Mouse (Mus musculus): ENCODE data around the gene Rhog. TPM values are rescaled to one million over a fixed set of nuclear protein-coding genes. Genes with fewer than 3 reads are reported as not detected.

The Rhog gene
- polyA plus RNA-seq, 1 experiment from 2014 or later, result 43.2 TPM

- no peaks in the 10 kb centered on the region for H3K27me3 ChIP-seq
- CTCF ChIA-PET, result interaction anchor here (2.1 kb wide), 1 partner anchor 21 kb away, joined by 4 read pairs; no protein-coding TSS in a partner anchor
- DNase-seq (ENCODE audit: low read depth, low spot score) (no peak), ATAC-seq (no peak)
- in situ Hi-C loops (cut with MboI; ENCODE audit: low pct_unique_long_range_greater_than_20kb), result loop anchor here (25.0 kb wide), 1 partner anchor 583 kb away; the partner anchor contains the start of gene Clpb
- POLR2A ChIA-PET, result interaction anchor here (1.0 kb wide), 1 partner anchor 14 kb away, joined by 3 read pairs; no protein-coding TSS in a partner anchor
- TF ChIP-seq CTCF (IDR thresholded peaks at IDR 0.05), result no peak
Observed at GRCm38 (mm10) chr7:102244782-102245535, 10.9 kb downstream of the Rhog start.

GRCm38 (mm10) chr7:102243870-102244269 lies 12.0 kb downstream of the Rhog start:
- ChIA-PET POLR2A (interaction anchor here (1.0 kb wide), 1 partner anchor 12 kb away, joined by 3 read pairs; no protein-coding TSS in a partner anchor), CTCF (interaction anchor here (1.4 to 2.1 kb wide), 2 partner anchors 12 to 20 kb away, joined by 4 read pairs; no protein-coding TSS in a partner anchor)
- in situ Hi-C loops (cut with MboI; ENCODE audit: low pct_unique_long_range_greater_than_20kb), result loop anchor here (25.0 kb wide), 1 partner anchor 582 kb away; the partner anchor contains the start of gene Clpb
- TF ChIP-seq CTCF (IDR thresholded peaks at IDR 0.05), result no peak
- DNase-seq (ENCODE audit: low read depth, low spot score) (no peak), ATAC-seq (no peak)
- no peaks in the 10 kb centered on the region for H3K27me3 ChIP-seq

GRCm38 (mm10) chr7:102242917-102243316 lies 12.9 kb downstream of the Rhog start:
- TF ChIP-seq CTCF (IDR thresholded peaks at IDR 0.05), result no peak
- DNase-seq (ENCODE audit: low read depth, low spot score) (no peak), ATAC-seq (no peak)
- in situ Hi-C loops (cut with MboI; ENCODE audit: low pct_unique_long_range_greater_than_20kb), result loop anchor here (25.0 kb wide), 1 partner anchor 581 kb away; the partner anchor contains the start of gene Clpb
- ChIA-PET CTCF (interaction anchor here (1.4 to 2.1 kb wide), 2 partner anchors 11 to 19 kb away, joined by 4 read pairs; no protein-coding TSS in a partner anchor), POLR2A (no interaction called here)
- H3K27me3 ChIP-seq, result no peaks in the 10 kb centered on the region

- ATAC-seq (no peak), DNase-seq (ENCODE audit: low read depth, low spot score) (no peak)
- POLR2A ChIA-PET, result no interaction called here
- in situ Hi-C loops (cut with MboI; ENCODE audit: low pct_unique_long_range_greater_than_20kb), result loop anchor here (25.0 kb wide), 1 partner anchor 580 kb away; the partner anchor contains the start of gene Clpb
- no peak for TF ChIP-seq CTCF (IDR thresholded peaks at IDR 0.05)
- no peaks in the 10 kb centered on the region for H3K27me3 ChIP-seq
- CTCF ChIA-PET, result no interaction called here
Observed at GRCm38 (mm10) chr7:102242371-102242770, 13.5 kb downstream of the Rhog start.

GRCm38 (mm10) chr7:102239591-102239990 lies 16.3 kb downstream of the Rhog start:
- ATAC-seq, result no peak
- ChIA-PET CTCF (no interaction called here), POLR2A (no interaction called here)
- H3K27me3 ChIP-seq, result no peaks in the 10 kb centered on the region
- in situ Hi-C loops (cut with MboI; ENCODE audit: low pct_unique_long_range_greater_than_20kb), result loop anchor here (25.0 kb wide), 1 partner anchor 577 kb away; the partner anchor contains the start of gene Clpb
- TF ChIP-seq CTCF (IDR thresholded peaks at IDR 0.05), result no peak
- no peak for DNase-seq (ENCODE audit: low read depth, low spot score)

GRCm38 (mm10) chr7:102238686-102239286 lies 17.1 kb downstream of the Rhog start:
- ChIA-PET CTCF (no interaction called here), POLR2A (interaction anchor here (0.8 kb wide), 1 partner anchor 11 kb away, joined by 3 read pairs; no protein-coding TSS in a partner anchor)
- in situ Hi-C loops (cut with MboI; ENCODE audit: low pct_unique_long_range_greater_than_20kb), result loop anchor here (25.0 kb wide), 1 partner anchor 576 kb away; the partner anchor contains the start of gene Clpb
- DNase-seq (ENCODE audit: low read depth, low spot score) (no peak), ATAC-seq (no peak)
- no peaks in the 10 kb centered on the region for H3K27me3 ChIP-seq
- TF ChIP-seq CTCF (IDR thresholded peaks at IDR 0.05), result no peak

- no peaks in the 10 kb centered on the region for H3K27me3 ChIP-seq
- POLR2A ChIA-PET, result no interaction called here
- in situ Hi-C loops (cut with MboI; ENCODE audit: low pct_unique_long_range_greater_than_20kb), result loop anchor here (25.0 kb wide), 1 partner anchor 571 kb away; the partner anchor contains the start of gene Clpb
- DNase-seq (ENCODE audit: low read depth, low spot score), result no peak
- no peak for ATAC-seq
- CTCF ChIA-PET, result no interaction called here
- TF ChIP-seq CTCF (IDR thresholded peaks at IDR 0.05), result no peak
Observed at GRCm38 (mm10) chr7:102233059-102233458, 22.8 kb downstream of the Rhog start.

GRCm38 (mm10) chr7:102229814-102230213 lies 26.0 kb downstream of the Rhog start:
- ChIA-PET POLR2A (no interaction called here), CTCF (interaction anchor here (1.0 kb wide), 1 partner anchor 18 kb away, joined by 3 read pairs; no protein-coding TSS in a partner anchor)
- ATAC-seq (no peak), DNase-seq (ENCODE audit: low read depth, low spot score) (no peak)
- no peak for TF ChIP-seq CTCF (IDR thresholded peaks at IDR 0.05)
- in situ Hi-C loops (cut with MboI; ENCODE audit: low pct_unique_long_range_greater_than_20kb), result loop anchor here (25.0 kb wide), 1 partner anchor 568 kb away; the partner anchor contains the start of gene Clpb
- H3K27me3 ChIP-seq, result no peaks in the 10 kb centered on the region

- ChIA-PET CTCF (interaction anchor here (1.4 kb wide), 1 partner anchor 19 kb away, joined by 3 read pairs; no protein-coding TSS in a partner anchor), POLR2A (interaction anchor here (0.5 to 0.8 kb wide), 3 partner anchors 13 to 86 kb away, joined by 3 read pairs; no protein-coding TSS in a partner anchor)
- no peak for DNase-seq (ENCODE audit: low read depth, low spot score)
- TF ChIP-seq CTCF (IDR thresholded peaks at IDR 0.05), result no peak
- no peaks in the 10 kb centered on the region for H3K27me3 ChIP-seq
- in situ Hi-C loops (cut with MboI; ENCODE audit: low pct_unique_long_range_greater_than_20kb), result loop anchor here (25.0 kb wide), 1 partner anchor 566 kb away; the partner anchor contains the start of gene Clpb
- ATAC-seq, result no peak
Observed at GRCm38 (mm10) chr7:102228049-102228670, 27.7 kb downstream of the Rhog start.

- no peak for ATAC-seq
- in situ Hi-C loops (cut with MboI; ENCODE audit: low pct_unique_long_range_greater_than_20kb), result loop anchor here (25.0 kb wide), 1 partner anchor 564 kb away; the partner anchor contains the start of gene Clpb
- ChIA-PET POLR2A (no interaction called here), CTCF (no interaction called here)
- TF ChIP-seq CTCF (IDR thresholded peaks at IDR 0.05), result no peak
- no peaks in the 10 kb centered on the region for H3K27me3 ChIP-seq
- DNase-seq (ENCODE audit: low read depth, low spot score), result no peak
Observed at GRCm38 (mm10) chr7:102226051-102226450, 29.8 kb downstream of the Rhog start.
